Mouse (Mus musculus) heart, embryonic 16.5 days (tissue): ENCODE measurements around the gene Phactr1. TPM values are rescaled to one million over a fixed set of nuclear protein-coding genes. Genes with fewer than 3 reads are reported as not detected.

Experiments
- ATAC-seq: fragments of 200-750 bp; cut with Nextera tagmentation; replicated peaks from 2 replicates; pipeline ENCODE4 v1.8.0; 2017; ENCODE audit warnings: moderate number of reproducible peaks; ENCODE audit not compliant: insufficient read depth, low FRiP score; ENCODE audit errors: extremely low read depth
- H3K27ac ChIP-seq: fragments of 300-500 bp; sonication (generic); 2 replicates; pipeline ENCODE4 v1.5.1; 2014; ENCODE audit warnings: mild to moderate bottlenecking, low read length, control low read depth, moderate library complexity
- H3K27me3 ChIP-seq: fragments of 300-500 bp; sonication (generic); 2 replicates; pipeline ENCODE4 v1.6.1; 2014; ENCODE audit warnings: low read length, mixed read lengths; ENCODE audit not compliant: control insufficient read depth, insufficient read depth
- H3K36me3 ChIP-seq: fragments of 300-500 bp; sonication (generic); 2 replicates; pipeline ENCODE4 v1.6.1; 2014; ENCODE audit not compliant: control insufficient read depth, insufficient read depth
- H3K4me1 ChIP-seq: fragments of 300-500 bp; sonication (generic); 2 replicates; pipeline ENCODE4 v1.6.1; 2014; ENCODE audit warnings: low read length, mixed read lengths; ENCODE audit not compliant: control insufficient read depth, insufficient read depth
- H3K4me2 ChIP-seq: fragments of 300-500 bp; sonication (generic); 2 replicates; pipeline ENCODE4 v1.6.1; 2014; ENCODE audit warnings: low read depth, mild to moderate bottlenecking, control low read depth, low read length
- H3K4me3 ChIP-seq: fragments of 300-500 bp; sonication (generic); 2 replicates; pipeline ENCODE4 v1.5.1; 2014; ENCODE audit warnings: mild to moderate bottlenecking, control low read depth, low read length
- H3K9ac ChIP-seq: fragments of 300-500 bp; sonication (generic); 2 replicates; pipeline ENCODE4 v1.6.1; 2014; ENCODE audit warnings: low read length, control low read depth
- H3K9me3 ChIP-seq: fragments of 300-500 bp; sonication (generic); replicated peaks from 2 replicates; pipeline ENCODE4 v1.6.1; 2016; ENCODE audit warnings: low read length; ENCODE audit not compliant: control insufficient read depth
- WGBS: fragments of 180-500 bp; shearing (Covaris S2); extraction: QIAGEN DNeasy Blood & Tissue Kit; methylation state at CpG from one replicate; pipeline ENCODE4 v1.1.7; 2014; 5-methylcytosine and 5-hydroxymethylcytosine counted together
- polyA plus RNA-seq: library from polyadenylated mRNA; unstranded; fragments of >200 nt; fragmentation: Nextera tagmentation; extraction: Ambion mirVana; gene quantifications from 2 replicates; pipeline ENCODE4 v1.2.1, GENCODE M21; 2015

Phactr1 gene
- polyA plus RNA-seq, 1 experiment from 2014 or later, result 4.6 TPM

GRCm38 (mm10) chr13:43055136-43055535 lies 374.7 kb downstream of the Phactr1 start:
- no peak overlapping the region for H3K9ac ChIP-seq
- no peaks in the 10 kb centered on the region for H3K9me3 ChIP-seq
- H3K27ac ChIP-seq, result no peak overlapping the region
- H3K4me1 ChIP-seq, result no peaks in the 10 kb centered on the region
- no peak overlapping the region for H3K4me3 ChIP-seq
- WGBS, result 39% methylated on average over 6 of the region's 6 CpGs
- no peaks in the 10 kb centered on the region for H3K36me3 ChIP-seq
- H3K4me2 ChIP-seq, result no peak overlapping the region
- ATAC-seq, result no peak
- no peaks in the 10 kb centered on the region for H3K27me3 ChIP-seq

- Histone ChIP-seq H3K9me3 (no peaks in the 10 kb centered on the region), H3K27ac (no peak overlapping the region), H3K4me2 (no peak overlapping the region), H3K27me3 (no peaks in the 10 kb centered on the region), H3K36me3 (no peaks in the 10 kb centered on the region), H3K4me1 (no peaks in the 10 kb centered on the region), H3K9ac (no peak overlapping the region), H3K4me3 (no peak overlapping the region)
- no peak for ATAC-seq
- WGBS, result 87% methylated on average over 2 of the region's 2 CpGs
Observed at GRCm38 (mm10) chr13:43057104-43057503, 376.7 kb downstream of the Phactr1 start.

GRCm38 (mm10) chr13:43063355-43063754 lies 382.9 kb downstream of the Phactr1 start:
- H3K36me3 ChIP-seq, result no peaks in the 10 kb centered on the region
- 69% methylated on average over 4 of the region's 4 CpGs for WGBS
- H3K4me1 ChIP-seq, result 0 out of 2 replicates have a peak, but pooled peaks cover 2% of the 10 kb centered on the region
- no peak overlapping the region for H3K9ac ChIP-seq
- H3K27me3 ChIP-seq, result no peaks in the 10 kb centered on the region
- no peak overlapping the region for H3K4me3 ChIP-seq
- no peak overlapping the region for H3K27ac ChIP-seq
- H3K4me2 ChIP-seq, result no peak overlapping the region
- no peak for ATAC-seq
- H3K9me3 ChIP-seq, result no peaks in the 10 kb centered on the region

GRCm38 (mm10) chr13:43068716-43069265 lies 388.4 kb downstream of the Phactr1 start:
- Histone ChIP-seq H3K36me3 (no peaks in the 10 kb centered on the region), H3K9me3 (no peaks in the 10 kb centered on the region), H3K4me1 (0 out of 2 replicates have a peak, but pooled peaks cover 2% of the 10 kb centered on the region), H3K9ac (no peak overlapping the region), H3K27ac (no peak overlapping the region), H3K27me3 (no peaks in the 10 kb centered on the region), H3K4me3 (no peak overlapping the region), H3K4me2 (no peak overlapping the region)
- WGBS, result 75% methylated on average over 8 of the region's 8 CpGs
- ATAC-seq, result no peak

GRCm38 (mm10) chr13:43070496-43070895 lies 390.1 kb downstream of the Phactr1 start:
- Histone ChIP-seq H3K4me3 (no peak overlapping the region), H3K9me3 (no peaks in the 10 kb centered on the region), H3K36me3 (no peaks in the 10 kb centered on the region), H3K27me3 (no peaks in the 10 kb centered on the region), H3K4me2 (no peak overlapping the region), H3K4me1 (no peaks in the 10 kb centered on the region), H3K27ac (no peak overlapping the region), H3K9ac (no peak overlapping the region)
- 68% methylated on average over 4 of the region's 4 CpGs for WGBS
- ATAC-seq, result no peak

GRCm38 (mm10) chr13:43070971-43071370 lies 390.5 kb downstream of the Phactr1 start:
- Histone ChIP-seq H3K9me3 (no peaks in the 10 kb centered on the region), H3K27me3 (no peaks in the 10 kb centered on the region), H3K36me3 (no peaks in the 10 kb centered on the region), H3K9ac (no peak overlapping the region), H3K4me2 (no peak overlapping the region), H3K27ac (no peak overlapping the region), H3K4me3 (no peak overlapping the region), H3K4me1 (no peaks in the 10 kb centered on the region)
- ATAC-seq, result no peak
- 91% methylated on average over 2 of the region's 2 CpGs for WGBS

- H3K27ac ChIP-seq, result no peak overlapping the region
- H3K4me2 ChIP-seq, result no peak overlapping the region
- no peaks in the 10 kb centered on the region for H3K27me3 ChIP-seq
- ATAC-seq, result no peak
- H3K9me3 ChIP-seq, result no peaks in the 10 kb centered on the region
- WGBS, result 78% methylated on average over 6 of the region's 6 CpGs
- no peaks in the 10 kb centered on the region for H3K36me3 ChIP-seq
- no peak overlapping the region for H3K4me3 ChIP-seq
- no peak overlapping the region for H3K9ac ChIP-seq
- H3K4me1 ChIP-seq, result no peaks in the 10 kb centered on the region
Observed at GRCm38 (mm10) chr13:43075456-43075855, 395.0 kb downstream of the Phactr1 start.

- WGBS, result 85% methylated on average over 9 of the region's 9 CpGs
- H3K9me3 ChIP-seq, result no peaks in the 10 kb centered on the region
- ATAC-seq, result no peak
Observed at GRCm38 (mm10) chr13:43077485-43077884, 397.1 kb downstream of the Phactr1 start.

GRCm38 (mm10) chr13:43085226-43085625 lies 404.8 kb downstream of the Phactr1 start:
- no peaks in the 10 kb centered on the region for H3K4me1 ChIP-seq
- H3K9me3 ChIP-seq, result no peaks in the 10 kb centered on the region; the same call in 1 of the 2 replicates
- no peak overlapping the region for H3K9ac ChIP-seq
- H3K36me3 ChIP-seq, result no peaks in the 10 kb centered on the region
- no peak for ATAC-seq
- 88% methylated on average over 7 of the region's 7 CpGs for WGBS
- no peak overlapping the region for H3K4me3 ChIP-seq
- no peak overlapping the region for H3K27ac ChIP-seq
- H3K27me3 ChIP-seq, result no peaks in the 10 kb centered on the region
- no peak overlapping the region for H3K4me2 ChIP-seq

More at GRCm38 (mm10) chr13:43077485-43077884, 397.1 kb downstream of the Phactr1 start:
- Histone ChIP-seq H3K27ac (no peak overlapping the region), H3K4me3 (no peak overlapping the region), H3K4me1 (no peaks in the 10 kb centered on the region), H3K27me3 (no peaks in the 10 kb centered on the region), H3K4me2 (no peak overlapping the region), H3K9ac (no peak overlapping the region), H3K36me3 (no peaks in the 10 kb centered on the region)
